Mouse (Mus musculus): ENCODE data around the gene Gm17387. TPM values are rescaled to one million over a fixed set of nuclear protein-coding genes. Genes with fewer than 3 reads are reported as not detected.
A peak's percentile ranks its signal among the peaks of the same experiment; 100 is the strongest.

Gene Gm17387
- polyA plus RNA-seq, 1 experiment from 2014 or later: not detected

DNA sequence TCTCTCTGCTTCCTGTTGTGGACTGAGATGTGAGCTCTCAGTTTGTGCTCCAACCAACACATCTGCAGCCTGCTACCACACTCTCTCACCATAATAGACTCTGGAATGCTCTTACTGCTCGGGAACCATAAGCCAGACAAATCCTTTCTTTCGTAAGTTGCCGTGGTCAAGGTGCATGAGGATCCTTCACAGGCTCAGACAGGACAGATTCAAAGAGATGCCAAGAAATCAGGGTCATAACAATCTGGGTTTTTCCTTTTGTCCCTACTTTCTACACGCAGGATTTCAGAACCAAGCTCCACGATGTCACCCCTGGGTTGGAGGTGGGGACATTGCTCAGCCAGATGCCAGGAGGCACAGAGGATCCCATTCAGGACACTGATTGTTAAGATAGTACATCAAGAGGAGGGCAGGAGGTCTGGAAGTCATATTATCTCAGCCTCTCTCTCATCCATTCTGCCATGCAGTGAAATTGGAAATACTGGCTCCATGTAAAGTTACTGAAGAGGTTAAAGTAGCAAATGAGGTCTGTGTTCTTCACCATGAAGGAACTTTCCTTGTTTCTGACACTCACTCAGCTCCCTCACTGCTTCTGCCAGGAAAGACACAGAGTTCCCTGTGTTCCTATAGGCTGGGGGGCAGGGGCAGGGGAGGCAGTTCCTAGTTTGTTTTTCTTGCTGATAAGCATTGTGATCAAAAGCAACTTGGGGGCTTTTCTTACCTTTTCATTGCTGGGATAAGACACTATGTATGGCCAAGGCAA is 25.5 kb upstream of the Gm17387 start:
- no peak for TF ChIP-seq CTCF (IDR thresholded peaks at IDR 0.05; ENCODE audit: low read depth)
- Histone ChIP-seq H3K27me3 (replicated peaks; ENCODE audit: control insufficient read depth, insufficient read depth, low read length) (no peaks in the 10 kb centered on the region), H3K4me2 (replicated peaks; ENCODE audit: low read depth) (no peak overlapping the region), H3K4me3 (ENCODE audit: low read depth, low read length) (no peak overlapping the region), H3K9me3 (ENCODE audit: control insufficient read depth) (no peaks in the 10 kb centered on the region), H3K4me1 (replicated peaks; ENCODE audit: control insufficient read depth, insufficient read depth, low read length) (0 out of 2 replicates have a peak, but pooled peaks cover under 1% of the 10 kb centered on the region), H3K27ac (ENCODE audit: low read depth, low read length) (no peak overlapping the region), H3K9ac (ENCODE audit: low read depth, low read length) (no peak overlapping the region), H3K36me3 (ENCODE audit: control insufficient read depth, insufficient read depth) (no peaks in the 10 kb centered on the region)
- ATAC-seq: no peak
- 77% methylated on average over 5 of the region's 5 CpGs for WGBS

DNA sequence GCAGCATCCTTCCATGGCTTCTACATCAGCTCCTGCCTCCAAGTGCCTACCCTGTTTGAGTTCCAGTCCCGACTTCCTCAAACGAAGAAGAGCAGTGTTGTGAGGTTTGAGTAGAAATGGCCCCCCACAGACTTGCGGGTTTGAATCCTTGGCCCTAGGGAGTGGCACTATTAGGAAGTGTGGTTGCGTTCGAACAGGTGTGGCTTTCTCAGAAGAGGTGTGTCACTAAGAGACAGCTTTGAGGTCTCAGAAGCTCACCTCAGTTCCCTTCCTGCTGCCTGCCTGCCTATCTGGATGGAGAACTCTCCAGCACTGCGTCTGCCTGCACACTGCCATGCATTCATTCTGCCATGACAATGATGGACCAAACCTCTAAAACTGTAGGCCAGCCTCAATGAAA is 22.5 kb upstream of the Gm17387 start:
- H3K9ac ChIP-seq (ENCODE audit: low read depth, low read length): no peak overlapping the region
- H3K4me3 ChIP-seq (ENCODE audit: low read depth, low read length): no peak overlapping the region
- H3K4me2 ChIP-seq (replicated peaks; ENCODE audit: low read depth): no peak overlapping the region
- TF ChIP-seq CTCF (IDR thresholded peaks at IDR 0.05; ENCODE audit: low read depth): no peak
- WGBS: 64% methylated on average over 6 of the region's 6 CpGs
- H3K27ac ChIP-seq (ENCODE audit: low read depth, low read length): no peak overlapping the region
- ATAC-seq: no peak
- H3K9me3 ChIP-seq (ENCODE audit: control insufficient read depth): no peaks in the 10 kb centered on the region
- H3K27me3 ChIP-seq (replicated peaks; ENCODE audit: control insufficient read depth, insufficient read depth, low read length): no peaks in the 10 kb centered on the region
- no peaks in the 10 kb centered on the region for H3K36me3 ChIP-seq (ENCODE audit: control insufficient read depth, insufficient read depth)
- H3K4me1 ChIP-seq (replicated peaks; ENCODE audit: control insufficient read depth, insufficient read depth, low read length): 0 out of 2 replicates have a peak, but pooled peaks cover 5% of the 10 kb centered on the region

DNA sequence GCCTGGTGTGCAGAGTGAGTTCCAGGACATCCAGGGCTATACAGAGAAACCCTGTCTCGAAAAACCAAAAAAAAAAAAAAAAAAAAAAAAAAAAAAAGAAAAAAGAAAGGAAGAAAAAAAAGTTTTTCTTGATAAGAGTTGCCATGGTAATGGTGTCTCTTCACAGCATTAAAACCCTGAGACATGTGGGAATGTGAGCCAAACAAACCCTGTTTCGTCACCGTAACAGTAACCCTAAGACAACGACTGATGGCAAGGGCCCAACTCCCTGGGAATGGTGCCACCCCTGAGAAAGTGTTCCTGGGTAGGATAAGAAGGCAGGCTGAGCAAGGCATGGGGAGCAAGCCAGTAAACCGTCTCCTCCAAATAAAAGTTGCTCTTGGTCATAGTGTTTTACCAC is 22.0 kb upstream of the Gm17387 start:
- WGBS: 76% methylated on average over 5 of the region's 5 CpGs
- Histone ChIP-seq H3K4me1 (replicated peaks; ENCODE audit: control insufficient read depth, insufficient read depth, low read length) (0 out of 2 replicates have a peak, but pooled peaks cover 5% of the 10 kb centered on the region), H3K9me3 (ENCODE audit: control insufficient read depth) (no peaks in the 10 kb centered on the region)

DNA sequence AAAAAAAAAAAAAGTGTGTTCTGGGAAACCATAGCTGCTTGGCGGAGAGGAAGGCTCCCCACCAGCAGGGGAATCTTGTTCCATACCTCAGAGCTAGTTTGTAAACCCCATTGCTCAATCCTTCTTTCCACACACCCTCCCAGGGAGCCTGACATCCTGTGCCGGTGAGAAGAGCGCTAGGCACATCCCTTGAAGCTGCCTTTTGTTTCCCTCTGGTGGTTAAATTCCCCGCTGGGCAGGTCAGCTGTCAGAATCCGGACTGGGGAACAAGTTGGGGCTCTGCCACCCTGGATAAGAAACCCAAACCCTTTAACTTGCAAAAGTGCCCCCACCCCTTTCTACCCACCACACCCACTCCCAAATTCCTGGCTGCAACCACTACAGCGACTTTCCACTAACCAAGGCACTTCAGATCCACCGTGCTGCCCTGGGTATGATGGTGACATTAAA is 20.6 kb upstream of the Gm17387 start:
- H3K9me3 ChIP-seq (ENCODE audit: control insufficient read depth): no peaks in the 10 kb centered on the region
- H3K9ac ChIP-seq (ENCODE audit: low read depth, low read length): peak overlapping the region; percentile 31; the same call in 1 of the 2 replicates
- H3K4me2 ChIP-seq (replicated peaks; ENCODE audit: low read depth): peak overlapping the region; percentile 58
- peak overlapping the region; percentile 11; the same call in 1 of the 2 replicates for H3K4me3 ChIP-seq (ENCODE audit: low read depth, low read length)
- 0 out of 2 replicates have a peak, but pooled peaks have one; percentile 16 for ATAC-seq
- 0 out of 2 replicates have a peak, but pooled peaks cover 5% of the 10 kb centered on the region for H3K4me1 ChIP-seq (replicated peaks; ENCODE audit: control insufficient read depth, insufficient read depth, low read length)
- TF ChIP-seq CTCF (IDR thresholded peaks at IDR 0.05; ENCODE audit: low read depth): peak; percentile 68
- H3K27ac ChIP-seq (ENCODE audit: low read depth, low read length): peak overlapping the region; percentile 28
- H3K36me3 ChIP-seq (ENCODE audit: control insufficient read depth, insufficient read depth): no peaks in the 10 kb centered on the region
- H3K27me3 ChIP-seq (replicated peaks; ENCODE audit: control insufficient read depth, insufficient read depth, low read length): no peaks in the 10 kb centered on the region
- WGBS: 25% methylated on average over 7 of the region's 7 CpGs

More for the DNA sequence above, 22.0 kb upstream of the Gm17387 start:
- Histone ChIP-seq H3K27ac (ENCODE audit: low read depth, low read length) (no peak overlapping the region), H3K9ac (ENCODE audit: low read depth, low read length) (no peak overlapping the region), H3K4me2 (replicated peaks; ENCODE audit: low read depth) (no peak overlapping the region), H3K4me3 (ENCODE audit: low read depth, low read length) (no peak overlapping the region), H3K36me3 (ENCODE audit: control insufficient read depth, insufficient read depth) (no peaks in the 10 kb centered on the region), H3K27me3 (replicated peaks; ENCODE audit: control insufficient read depth, insufficient read depth, low read length) (no peaks in the 10 kb centered on the region)
- ATAC-seq: no peak
- no peak for TF ChIP-seq CTCF (IDR thresholded peaks at IDR 0.05; ENCODE audit: low read depth)

DNA sequence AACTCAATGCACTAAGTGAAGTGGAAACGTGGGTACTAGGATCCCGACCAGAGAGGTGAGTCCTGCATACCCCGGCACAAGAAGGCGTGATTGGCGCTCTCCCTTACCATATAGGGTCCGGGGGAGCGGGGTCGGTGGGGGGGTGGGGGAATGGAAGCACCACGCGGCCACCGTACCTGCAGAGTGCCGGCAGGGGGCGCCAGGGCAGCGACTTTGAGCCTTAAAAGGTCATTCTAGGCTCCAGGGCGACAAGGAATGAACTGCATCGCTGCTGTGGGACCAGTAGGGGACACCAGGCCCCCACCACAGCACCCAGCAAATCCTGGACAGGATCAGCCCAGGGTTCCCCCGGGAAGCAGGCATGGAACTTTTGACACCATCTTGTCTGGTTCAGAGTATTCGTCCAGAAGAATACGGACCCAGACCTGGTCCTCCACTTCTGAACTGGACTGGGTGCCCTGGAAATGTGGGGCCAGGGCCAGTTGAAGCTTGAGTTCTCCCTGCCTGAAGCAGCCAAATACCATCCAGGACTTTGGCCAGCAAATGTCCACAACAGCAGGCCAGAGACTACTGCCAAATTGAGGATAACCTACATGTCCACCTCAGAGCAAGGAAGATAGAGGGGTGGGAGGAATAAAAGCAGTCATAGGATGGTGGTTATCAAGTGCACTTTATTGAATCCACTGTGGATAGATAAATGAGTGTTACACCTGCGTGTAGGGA is 19.8 kb upstream of the Gm17387 start:
- WGBS: 6% methylated on average over 20 of the region's 20 CpGs
- H3K9ac ChIP-seq (ENCODE audit: low read depth, low read length): peak overlapping the region; percentile 34; the same call in 1 of the 2 replicates
- H3K27me3 ChIP-seq (replicated peaks; ENCODE audit: control insufficient read depth, insufficient read depth, low read length): no peaks in the 10 kb centered on the region
- H3K27ac ChIP-seq (ENCODE audit: low read depth, low read length): peak overlapping the region; percentile 50
- no peaks in the 10 kb centered on the region for H3K9me3 ChIP-seq (ENCODE audit: control insufficient read depth)
- TF ChIP-seq CTCF (IDR thresholded peaks at IDR 0.05; ENCODE audit: low read depth): peak; percentile 95
- 0 out of 2 replicates have a peak, but pooled peaks cover 5% of the 10 kb centered on the region for H3K4me1 ChIP-seq (replicated peaks; ENCODE audit: control insufficient read depth, insufficient read depth, low read length)
- H3K4me3 ChIP-seq (ENCODE audit: low read depth, low read length): peak overlapping the region; percentile 46
- peak overlapping the region; percentile 58 for H3K4me2 ChIP-seq (replicated peaks; ENCODE audit: low read depth)
- no peaks in the 10 kb centered on the region for H3K36me3 ChIP-seq (ENCODE audit: control insufficient read depth, insufficient read depth)
- peak; percentile 80 for ATAC-seq

DNA sequence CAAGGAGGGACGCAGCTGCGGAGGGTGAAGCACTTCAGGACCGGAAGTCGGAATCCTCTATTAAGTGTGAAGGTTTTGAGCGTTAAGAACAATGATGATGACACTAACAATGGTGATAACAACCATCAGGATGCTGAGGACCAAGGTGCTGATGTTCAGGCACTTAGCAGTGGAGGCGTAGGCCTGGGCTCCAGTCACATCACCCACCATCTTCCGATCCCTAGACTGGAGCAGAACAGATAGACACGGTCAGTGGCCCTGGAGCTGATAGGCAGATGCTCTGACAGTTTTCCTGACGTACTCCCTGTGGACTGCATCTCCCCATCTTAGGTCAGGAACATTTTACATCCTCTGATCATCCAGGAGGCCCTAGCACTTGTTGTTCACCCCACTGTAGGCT is 19.3 kb upstream of the Gm17387 start:
- ATAC-seq: no peak
- peak overlapping the region; percentile 77; the same call in 1 of the 2 replicates for H3K27ac ChIP-seq (ENCODE audit: low read depth, low read length)
- H3K9ac ChIP-seq (ENCODE audit: low read depth, low read length): peak overlapping the region; percentile 34; the same call in 1 of the 2 replicates
- H3K9me3 ChIP-seq (ENCODE audit: control insufficient read depth): no peaks in the 10 kb centered on the region
- H3K4me1 ChIP-seq (replicated peaks; ENCODE audit: control insufficient read depth, insufficient read depth, low read length): 0 out of 2 replicates have a peak, but pooled peaks cover 5% of the 10 kb centered on the region
- peak overlapping the region; percentile 58 for H3K4me2 ChIP-seq (replicated peaks; ENCODE audit: low read depth)
- H3K27me3 ChIP-seq (replicated peaks; ENCODE audit: control insufficient read depth, insufficient read depth, low read length): no peaks in the 10 kb centered on the region
- TF ChIP-seq CTCF (IDR thresholded peaks at IDR 0.05; ENCODE audit: low read depth): no peak
- peak overlapping the region; percentile 46 for H3K4me3 ChIP-seq (ENCODE audit: low read depth, low read length)
- WGBS: 63% methylated on average over 9 of the region's 9 CpGs
- H3K36me3 ChIP-seq (ENCODE audit: control insufficient read depth, insufficient read depth): no peaks in the 10 kb centered on the region
